Mouse (Mus musculus) midbrain, embryonic 10.5 days (tissue): ENCODE measurements around the gene Gga2. TPM values are rescaled to one million over a fixed set of nuclear protein-coding genes. Genes with fewer than 3 reads are reported as not detected.
A peak's percentile ranks its signal among the peaks of the same experiment; 100 is the strongest.

Experiments used
- DNase-seq: peaks from one replicate; pipeline ENCODE4 v3.0.0-alpha.2; 2017; ENCODE audit warnings: low spot score
- H3K27ac ChIP-seq: fragments of 300-500 bp; sonication (generic); replicated peaks from 2 replicates; pipeline ENCODE4 v1.5.1; 2016; ENCODE audit warnings: mild to moderate bottlenecking
- H3K27me3 ChIP-seq: fragments of 300-500 bp; sonication (generic); 2 replicates; pipeline ENCODE4 v1.6.1; 2016; ENCODE audit warnings: low read depth, mild to moderate bottlenecking; ENCODE audit not compliant: poor library complexity, severe bottlenecking
- H3K36me3 ChIP-seq: fragments of 300-500 bp; sonication (generic); 2 replicates; pipeline ENCODE4 v1.6.1; 2016; ENCODE audit warnings: mild to moderate bottlenecking, moderate library complexity
- H3K4me1 ChIP-seq: fragments of 300-500 bp; sonication (generic); 2 replicates; pipeline ENCODE4 v1.6.1; 2016
- H3K4me3 ChIP-seq: fragments of 300-500 bp; sonication (generic); 2 replicates; pipeline ENCODE4 v1.5.1; 2016; ENCODE audit warnings: mild to moderate bottlenecking, moderate library complexity
- H3K9me3 ChIP-seq: fragments of 300-500 bp; sonication (generic); replicated peaks from 2 replicates; pipeline ENCODE4 v1.6.1; 2016; ENCODE audit warnings: mild to moderate bottlenecking
- WGBS: fragments of 180-500 bp; shearing (Covaris S2); methylation state at CpG from one replicate; pipeline ENCODE4 v1.1.7; 2016; 5-methylcytosine and 5-hydroxymethylcytosine counted together
- polyA plus RNA-seq: library from polyadenylated mRNA; unstranded; fragments of >200 nt; fragmentation: Nextera tagmentation; extraction: Ambion mirVana; gene quantifications from 2 replicates; pipeline ENCODE4 v1.2.1, GENCODE M21; 2016

Gga2 gene
- polyA plus RNA-seq, 1 experiment from 2014 or later = 90.3 TPM

GRCm38 (mm10) chr7:121975031-121975430 lies 46.0 kb downstream of the Gga2 start:
- DNase-seq = peak; percentile 44
- WGBS = 50% methylated on average over 4 of the region's 4 CpGs
- no peak overlapping the region for H3K27ac ChIP-seq
- H3K9me3 ChIP-seq = no peaks in the 10 kb centered on the region
- H3K4me1 ChIP-seq = peaks cover under 1% of the 10 kb centered on the region; the same call in 1 of the 2 replicates
- no peak overlapping the region for H3K4me3 ChIP-seq
- H3K27me3 ChIP-seq = no peaks in the 10 kb centered on the region
- H3K36me3 ChIP-seq = peaks cover 40% of the 10 kb centered on the region

GRCm38 (mm10) chr7:121971698-121972097 lies 49.3 kb downstream of the Gga2 start:
- WGBS = 89% methylated on average over 3 of the region's 3 CpGs
- Histone ChIP-seq H3K27me3 (no peaks in the 10 kb centered on the region), H3K4me1 (no peaks in the 10 kb centered on the region), H3K4me3 (no peak overlapping the region), H3K36me3 (peaks cover 43% of the 10 kb centered on the region), H3K9me3 (no peaks in the 10 kb centered on the region), H3K27ac (no peak overlapping the region)
- DNase-seq = no peak

- Histone ChIP-seq H3K27me3 (no peaks in the 10 kb centered on the region), H3K4me1 (no peaks in the 10 kb centered on the region), H3K36me3 (peaks cover 49% of the 10 kb centered on the region), H3K27ac (no peak overlapping the region), H3K9me3 (no peaks in the 10 kb centered on the region), H3K4me3 (no peak overlapping the region)
- no peak for DNase-seq
- 91% methylated on average over 9 of the region's 9 CpGs for WGBS
Observed at GRCm38 (mm10) chr7:121970250-121970649, 50.8 kb downstream of the Gga2 start.

GRCm38 (mm10) chr7:121968816-121969215 lies 52.2 kb downstream of the Gga2 start:
- peaks cover 56% of the 10 kb centered on the region for H3K36me3 ChIP-seq
- H3K4me3 ChIP-seq = no peak overlapping the region
- 92% methylated on average over 9 of the region's 9 CpGs for WGBS
- H3K27ac ChIP-seq = no peak overlapping the region
- no peaks in the 10 kb centered on the region for H3K4me1 ChIP-seq
- H3K27me3 ChIP-seq = no peaks in the 10 kb centered on the region
- H3K9me3 ChIP-seq = no peaks in the 10 kb centered on the region
- no peak for DNase-seq

GRCm38 (mm10) chr7:121968242-121968641 lies 52.8 kb downstream of the Gga2 start:
- WGBS = 87% methylated on average over 8 of the region's 8 CpGs
- no peaks in the 10 kb centered on the region for H3K9me3 ChIP-seq
- no peak overlapping the region for H3K4me3 ChIP-seq
- peaks cover 55% of the 10 kb centered on the region for H3K36me3 ChIP-seq
- H3K4me1 ChIP-seq = no peaks in the 10 kb centered on the region
- no peak overlapping the region for H3K27ac ChIP-seq
- DNase-seq = no peak
- H3K27me3 ChIP-seq = no peaks in the 10 kb centered on the region

- no peak for DNase-seq
- 93% methylated on average over 7 of the region's 7 CpGs for WGBS
- peaks cover 58% of the 10 kb centered on the region for H3K36me3 ChIP-seq
Observed at GRCm38 (mm10) chr7:121966169-121966568, 54.9 kb downstream of the Gga2 start.

GRCm38 (mm10) chr7:121963883-121964398 lies 57.1 kb downstream of the Gga2 start:
- no peak for DNase-seq

More at GRCm38 (mm10) chr7:121966169-121966568, 54.9 kb downstream of the Gga2 start:
- Histone ChIP-seq H3K4me1 (no peaks in the 10 kb centered on the region), H3K27me3 (no peaks in the 10 kb centered on the region), H3K27ac (no peak overlapping the region), H3K9me3 (no peaks in the 10 kb centered on the region), H3K4me3 (no peak overlapping the region)

GRCm38 (mm10) chr7:121962571-121962959 lies 58.5 kb downstream of the Gga2 start:
- Histone ChIP-seq H3K27me3 (no peaks in the 10 kb centered on the region), H3K4me3 (no peak overlapping the region), H3K27ac (no peak overlapping the region), H3K36me3 (peaks cover 41% of the 10 kb centered on the region), H3K4me1 (no peaks in the 10 kb centered on the region), H3K9me3 (no peaks in the 10 kb centered on the region)
- DNase-seq = no peak
- 85% methylated on average over 3 of the region's 3 CpGs for WGBS

More at GRCm38 (mm10) chr7:121963883-121964398, 57.1 kb downstream of the Gga2 start:
- Histone ChIP-seq H3K36me3 (peaks cover 45% of the 10 kb centered on the region), H3K27me3 (no peaks in the 10 kb centered on the region), H3K4me1 (no peaks in the 10 kb centered on the region), H3K9me3 (no peaks in the 10 kb centered on the region), H3K27ac (no peak overlapping the region), H3K4me3 (no peak overlapping the region)
- WGBS = 73% methylated on average over 6 of the region's 6 CpGs

- 88% methylated on average over 7 of the region's 7 CpGs for WGBS
- H3K4me3 ChIP-seq = no peak overlapping the region
- H3K27ac ChIP-seq = no peak overlapping the region
- H3K27me3 ChIP-seq = no peaks in the 10 kb centered on the region
- H3K9me3 ChIP-seq = no peaks in the 10 kb centered on the region
- H3K4me1 ChIP-seq = no peaks in the 10 kb centered on the region
- DNase-seq = no peak
- H3K36me3 ChIP-seq = peaks cover 41% of the 10 kb centered on the region
Observed at GRCm38 (mm10) chr7:121961913-121962570, 59.0 kb downstream of the Gga2 start.

GRCm38 (mm10) chr7:121955802-121956201 lies 65.2 kb downstream of the Gga2 start:
- Histone ChIP-seq H3K4me3 (no peak overlapping the region), H3K27ac (no peak overlapping the region), H3K4me1 (no peaks in the 10 kb centered on the region), H3K9me3 (no peaks in the 10 kb centered on the region), H3K27me3 (no peaks in the 10 kb centered on the region), H3K36me3 (peaks cover 28% of the 10 kb centered on the region)
- DNase-seq = no peak
- WGBS = 90% methylated on average over 12 of the region's 12 CpGs

- peaks cover 33% of the 10 kb centered on the region for H3K36me3 ChIP-seq
- H3K27ac ChIP-seq = no peak overlapping the region
- 92% methylated on average over 11 of the region's 11 CpGs for WGBS
- no peak for DNase-seq
- H3K27me3 ChIP-seq = no peaks in the 10 kb centered on the region
- H3K4me1 ChIP-seq = no peaks in the 10 kb centered on the region
- H3K9me3 ChIP-seq = no peaks in the 10 kb centered on the region
- H3K4me3 ChIP-seq = no peak overlapping the region
Observed at GRCm38 (mm10) chr7:121954891-121955669, 65.9 kb downstream of the Gga2 start.

GRCm38 (mm10) chr7:121947513-121947912 lies 73.5 kb downstream of the Gga2 start:
- Histone ChIP-seq H3K4me3 (no peak overlapping the region), H3K9me3 (peaks cover 3% of the 10 kb centered on the region; the same call in 1 of the 2 replicates), H3K27ac (no peak overlapping the region), H3K36me3 (peaks cover 33% of the 10 kb centered on the region), H3K4me1 (no peaks in the 10 kb centered on the region), H3K27me3 (no peaks in the 10 kb centered on the region)
- WGBS = 86% methylated on average over 4 of the region's 4 CpGs
- no peak for DNase-seq

GRCm38 (mm10) chr7:121946196-121946595 lies 74.8 kb downstream of the Gga2 start:
- Histone ChIP-seq H3K4me3 (no peak overlapping the region), H3K36me3 (peaks cover 41% of the 10 kb centered on the region), H3K9me3 (peaks cover 3% of the 10 kb centered on the region; the same call in 1 of the 2 replicates), H3K27me3 (no peaks in the 10 kb centered on the region), H3K4me1 (no peaks in the 10 kb centered on the region), H3K27ac (no peak overlapping the region)
- WGBS = 85% methylated on average over 5 of the region's 5 CpGs
- no peak for DNase-seq
